Mouse (Mus musculus) kidney, postnatal 0 days (tissue): ENCODE data around the gene Btaf1. TPM values are rescaled to one million over a fixed set of nuclear protein-coding genes. Genes with fewer than 3 reads are reported as not detected.
A peak's percentile ranks its signal among the peaks of the same experiment; 100 is the strongest.

ENCODE experiments used
- ATAC-seq: fragments of 200-750 bp; cut with Nextera tagmentation; replicated peaks from 2 replicates; pipeline ENCODE4 v1.8.0; 2017; ENCODE audit warnings: low read depth, moderate number of reproducible peaks, moderate TSS enrichment, moderate library complexity; ENCODE audit not compliant: low FRiP score
- DNase-seq: peaks from one replicate; pipeline ENCODE4 v3.0.0-alpha.2; 2016; ENCODE audit warnings: low spot score
- H3K27ac ChIP-seq: fragments of 300-500 bp; sonication (generic); 2 replicates; pipeline ENCODE4 v1.5.1; 2014; ENCODE audit warnings: mild to moderate bottlenecking
- H3K27me3 ChIP-seq: fragments of 300-500 bp; sonication (generic); 2 replicates; pipeline ENCODE4 v1.6.1; 2014; ENCODE audit warnings: low read length, mixed read lengths; ENCODE audit not compliant: insufficient read depth
- H3K36me3 ChIP-seq: fragments of 300-500 bp; sonication (generic); 2 replicates; pipeline ENCODE4 v1.6.1; 2014; ENCODE audit warnings: low read length, mixed read lengths; ENCODE audit not compliant: insufficient read depth
- H3K4me1 ChIP-seq: fragments of 300-500 bp; sonication (generic); replicated peaks from 2 replicates; pipeline ENCODE4 v1.6.1; 2014; ENCODE audit warnings: antibody characterized with exemption, low read length, mixed read lengths; ENCODE audit not compliant: insufficient read depth
- H3K4me2 ChIP-seq: fragments of 300-500 bp; sonication (generic); 2 replicates; pipeline ENCODE4 v1.6.1; 2014; ENCODE audit warnings: mild to moderate bottlenecking, low read length, moderate library complexity, mixed read lengths
- H3K4me3 ChIP-seq: fragments of 300-500 bp; sonication (generic); replicated peaks from 2 replicates; pipeline ENCODE4 v1.5.1; 2014; ENCODE audit warnings: low read depth, low read length
- H3K9ac ChIP-seq: fragments of 300-500 bp; sonication (generic); 2 replicates; pipeline ENCODE4 v1.6.1; 2014; ENCODE audit warnings: low read depth, low read length
- H3K9me3 ChIP-seq: fragments of 300-500 bp; sonication (generic); replicated peaks from 2 replicates; pipeline ENCODE4 v1.6.1; 2016; ENCODE audit warnings: low read length, inconsistent platforms, mixed read lengths
- CTCF ChIP-seq: IDR thresholded peaks from 2 replicates; pipeline ENCODE4 v1.5.1; 2016; ENCODE audit warnings: antibody characterized with exemption, low read depth, mild to moderate bottlenecking, moderate library complexity
- WGBS: fragments of 180-500 bp; shearing (Covaris S2); extraction: QIAGEN DNeasy Blood & Tissue Kit; methylation state at CpG from one replicate; pipeline ENCODE4 v1.1.7; 2014; 5-methylcytosine and 5-hydroxymethylcytosine counted together
- polyA plus RNA-seq: library from polyadenylated mRNA; unstranded; fragments of >200 nt; fragmentation: Nextera tagmentation; extraction: Ambion mirVana; gene quantifications from 2 replicates; pipeline ENCODE4 v1.2.1, GENCODE M21; 2015

Btaf1 gene
- polyA plus RNA-seq, 1 experiment from 2014 or later, result 5.4 TPM

- no peak for TF ChIP-seq CTCF
- 93% methylated on average over 6 of the region's 6 CpGs for WGBS
- H3K9ac ChIP-seq, result no peak overlapping the region
- H3K9me3 ChIP-seq, result no peaks in the 10 kb centered on the region
- H3K4me1 ChIP-seq, result no peaks in the 10 kb centered on the region; the same call in 1 of the 2 replicates
- no peaks in the 10 kb centered on the region for H3K27me3 ChIP-seq
- no peak overlapping the region for H3K4me3 ChIP-seq
- H3K36me3 ChIP-seq, result peaks cover 6% of the 10 kb centered on the region; the same call in 1 of the 2 replicates
- no peak for ATAC-seq
- no peak overlapping the region for H3K4me2 ChIP-seq
- DNase-seq, result no peak
- H3K27ac ChIP-seq, result no peak overlapping the region
Observed at GRCm38 (mm10) chr19:37016890-37017289, 91.0 kb downstream of the Btaf1 start.

GRCm38 (mm10) chr19:37018411-37018810 lies 92.5 kb downstream of the Btaf1 start:
- Histone ChIP-seq H3K27ac (no peak overlapping the region), H3K9ac (peak overlapping the region; percentile 46; the same call in 1 of the 2 replicates), H3K36me3 (no peaks in the 10 kb centered on the region), H3K4me1 (no peaks in the 10 kb centered on the region; the same call in 1 of the 2 replicates), H3K4me2 (peak overlapping the region; percentile 61), H3K4me3 (peak overlapping the region; percentile 34), H3K9me3 (no peaks in the 10 kb centered on the region), H3K27me3 (no peaks in the 10 kb centered on the region)
- DNase-seq (peak; percentile 89), ATAC-seq (peak; percentile 94)
- no peak for TF ChIP-seq CTCF
- 6% methylated on average over 26 of the region's 26 CpGs for whole genome bisulfite sequencing

- H3K4me2 ChIP-seq, result peak overlapping the region; percentile 61
- no peaks in the 10 kb centered on the region; the same call in 1 of the 2 replicates for H3K4me1 ChIP-seq
- H3K27ac ChIP-seq, result no peak overlapping the region
- H3K9me3 ChIP-seq, result no peaks in the 10 kb centered on the region
- no peak for DNase-seq
- no peak for TF ChIP-seq CTCF
- 0 out of 2 replicates have a peak overlapping the region, but pooled peaks have one; percentile 35 for H3K9ac ChIP-seq
- WGBS, result 48% methylated on average over 5 of the region's 5 CpGs
- no peaks in the 10 kb centered on the region for H3K27me3 ChIP-seq
- peak overlapping the region; percentile 34 for H3K4me3 ChIP-seq
- no peaks in the 10 kb centered on the region for H3K36me3 ChIP-seq
- peak; percentile 27; the same call in 1 of the 2 replicates for ATAC-seq
Observed at GRCm38 (mm10) chr19:37018931-37019330, 93.1 kb downstream of the Btaf1 start.

GRCm38 (mm10) chr19:37020531-37020930 lies 94.7 kb downstream of the Btaf1 start:
- 59% methylated on average over 5 of the region's 5 CpGs for WGBS
- Histone ChIP-seq H3K4me3 (no peak overlapping the region), H3K36me3 (no peaks in the 10 kb centered on the region), H3K27ac (no peak overlapping the region), H3K9me3 (no peaks in the 10 kb centered on the region), H3K9ac (no peak overlapping the region), H3K4me1 (no peaks in the 10 kb centered on the region; the same call in 1 of the 2 replicates), H3K27me3 (no peaks in the 10 kb centered on the region), H3K4me2 (no peak overlapping the region)
- DNase-seq (no peak), ATAC-seq (no peak)
- no peak for TF ChIP-seq CTCF

- Histone ChIP-seq H3K4me1 (no peaks in the 10 kb centered on the region; the same call in 1 of the 2 replicates), H3K36me3 (no peaks in the 10 kb centered on the region), H3K9ac (no peak overlapping the region), H3K27me3 (no peaks in the 10 kb centered on the region), H3K4me3 (no peak overlapping the region), H3K9me3 (no peaks in the 10 kb centered on the region), H3K4me2 (no peak overlapping the region), H3K27ac (no peak overlapping the region)
- DNase-seq (no peak), ATAC-seq (no peak)
- WGBS, result 81% methylated on average over 11 of the region's 11 CpGs
- no peak for TF ChIP-seq CTCF
Observed at GRCm38 (mm10) chr19:37020951-37021350, 95.1 kb downstream of the Btaf1 start.

DNA sequence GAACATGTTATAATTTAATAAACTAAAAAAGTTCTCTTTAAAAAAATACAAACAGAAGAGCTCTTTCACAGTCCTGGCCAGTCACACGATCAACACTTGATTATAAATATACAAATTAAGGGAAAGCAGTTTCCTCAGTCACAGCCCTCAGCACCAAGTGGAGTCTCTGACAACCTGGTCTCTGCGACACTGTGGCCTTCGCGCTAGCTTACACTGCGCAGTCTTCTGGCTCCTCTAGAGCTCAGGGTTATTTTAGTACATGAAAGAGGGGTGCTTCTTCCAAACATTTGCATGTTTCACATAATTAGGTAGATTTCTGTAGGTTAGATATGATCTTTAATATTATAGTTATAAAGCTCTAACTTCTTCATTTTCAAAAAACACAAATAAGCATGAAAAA lies 96.3 kb downstream of the Btaf1 start:
- H3K36me3 ChIP-seq, result no peaks in the 10 kb centered on the region
- WGBS, result 96% methylated on average over 5 of the region's 5 CpGs

More for the DNA sequence above, 96.3 kb downstream of the Btaf1 start:
- no peak overlapping the region for H3K4me3 ChIP-seq
- no peaks in the 10 kb centered on the region for H3K9me3 ChIP-seq
- DNase-seq, result no peak
- H3K27ac ChIP-seq, result no peak overlapping the region
- H3K9ac ChIP-seq, result no peak overlapping the region
- H3K4me2 ChIP-seq, result no peak overlapping the region
- H3K27me3 ChIP-seq, result no peaks in the 10 kb centered on the region
- no peaks in the 10 kb centered on the region; the same call in 1 of the 2 replicates for H3K4me1 ChIP-seq
- no peak for TF ChIP-seq CTCF
- no peak for ATAC-seq
